Mouse (Mus musculus) left cerebral cortex, postnatal 4 days (tissue): ENCODE data around the gene Fancc. TPM values are rescaled to one million over a fixed set of nuclear protein-coding genes. Genes with fewer than 3 reads are reported as not detected.

Experiments used
- DNase-seq: peaks from one replicate; pipeline ENCODE4 v3.0.0-alpha.2; 2022
- intact Hi-C: fragments of 180-260 bp; cut with DNase I; formaldehyde crosslinking; loops from one replicate; pipeline ENCODE4 v1.15.1; 2025
- total RNA-seq, 2 experiments: library from RNA; stranded (reverse); gene quantifications; 2 replicates each; pipeline ENCODE4 v1.2.3; 2021

Gene Fancc
- total RNA-seq, 2 experiments from 2014 or later, result 10.8 to 11.3 TPM

- intact Hi-C loops, result no loop called here
- DNase-seq, result no peak
These were observed 219.8 kb downstream of the Fancc start for GRCm38 (mm10) chr13:63277316-63277715.

- intact Hi-C loops, result no loop called here
- DNase-seq, result no peak
These were observed 220.7 kb downstream of the Fancc start for GRCm38 (mm10) chr13:63276389-63276788.

- intact Hi-C loops, result no loop called here
- no peak for DNase-seq
These were observed 222.5 kb downstream of the Fancc start for GRCm38 (mm10) chr13:63274488-63275166.

- intact Hi-C loops, result no loop called here
- no peak for DNase-seq
These were observed 223.2 kb downstream of the Fancc start for GRCm38 (mm10) chr13:63273859-63274258.

- intact Hi-C loops, result no loop called here
- DNase-seq, result peak; percentile 28
These were observed 224.4 kb downstream of the Fancc start for GRCm38 (mm10) chr13:63272602-63273229.

- DNase-seq, result no peak
- intact Hi-C loops, result no loop called here
These were observed 225.0 kb downstream of the Fancc start for GRCm38 (mm10) chr13:63272017-63272601.

- intact Hi-C loops, result no loop called here
- DNase-seq, result no peak
These were observed 226.9 kb downstream of the Fancc start for GRCm38 (mm10) chr13:63270191-63270590.

GRCm38 (mm10) chr13:63268776-63269175, 228.3 kb downstream of the Fancc start:
- DNase-seq, result no peak
- intact Hi-C loops, result no loop called here

GRCm38 (mm10) chr13:63268371-63268770, 228.7 kb downstream of the Fancc start:
- intact Hi-C loops, result no loop called here
- DNase-seq, result no peak

GRCm38 (mm10) chr13:63262168-63262957, 234.7 kb downstream of the Fancc start:
- DNase-seq, result no peak

GRCm38 (mm10) chr13:63261676-63262075, 235.4 kb downstream of the Fancc start:
- no peak for DNase-seq
- intact Hi-C loops, result no loop called here

More at GRCm38 (mm10) chr13:63262168-63262957, 234.7 kb downstream of the Fancc start:
- intact Hi-C loops, result no loop called here

- intact Hi-C loops, result no loop called here
These were observed 236.1 kb downstream of the Fancc start for GRCm38 (mm10) chr13:63260753-63261631.

GRCm38 (mm10) chr13:63260133-63260532, 236.9 kb downstream of the Fancc start:
- intact Hi-C loops, result no loop called here
- DNase-seq, result no peak

More at GRCm38 (mm10) chr13:63260753-63261631, 236.1 kb downstream of the Fancc start:
- peak; percentile 41 for DNase-seq

- no peak for DNase-seq
- intact Hi-C loops, result no loop called here
These were observed 238.4 kb downstream of the Fancc start for GRCm38 (mm10) chr13:63258671-63259070.

- intact Hi-C loops, result no loop called here
- no peak for DNase-seq
These were observed 238.9 kb downstream of the Fancc start for GRCm38 (mm10) chr13:63258167-63258582.

GRCm38 (mm10) chr13:63256807-63257206, 240.3 kb downstream of the Fancc start:
- no peak for DNase-seq
- intact Hi-C loops, result no loop called here

GRCm38 (mm10) chr13:63256146-63256545, 240.9 kb downstream of the Fancc start:
- intact Hi-C loops, result no loop called here

GRCm38 (mm10) chr13:63255519-63256011, 241.5 kb downstream of the Fancc start:
- intact Hi-C loops, result no loop called here
- no peak for DNase-seq

More at GRCm38 (mm10) chr13:63256146-63256545, 240.9 kb downstream of the Fancc start:
- no peak for DNase-seq

- intact Hi-C loops, result no loop called here
- DNase-seq, result no peak
These were observed 243.0 kb downstream of the Fancc start for GRCm38 (mm10) chr13:63253886-63254636.
